Mouse (Mus musculus) c-Kit-positive CD71-positive TER-119-negative erythroid progenitor cells, embryonic 14.5 days (primary cell): Measurements from ENCODE around the gene Cntnap5c.

Experiments used
- DNase-seq: peaks from one replicate; pipeline ENCODE4 v3.0.0-alpha.2; 2013; ENCODE audit warnings: low read depth

Gene Cntnap5c

DNA sequence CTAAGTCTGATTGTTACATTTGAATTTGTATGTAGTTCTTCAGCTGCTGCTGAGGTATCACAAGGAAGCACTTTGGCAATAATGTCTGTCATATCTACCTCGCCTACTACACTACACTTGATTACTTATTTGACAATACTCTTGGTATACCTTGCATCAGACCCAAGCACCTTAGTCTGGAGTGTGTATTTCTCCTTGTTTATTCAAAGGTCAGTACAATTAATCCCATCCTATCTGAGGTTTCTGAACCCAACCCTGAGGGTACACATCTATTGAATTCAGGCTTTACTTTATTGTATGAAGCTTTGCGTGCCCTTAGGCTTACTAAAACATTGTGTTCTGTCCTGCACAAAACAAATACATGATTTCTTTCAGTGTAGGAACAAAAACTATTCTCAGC, 235.1 kb downstream of the Cntnap5c start:
- no peak for DNase-seq

GRCm38 (mm10) chr17:58041178-58041577, 271.8 kb downstream of the Cntnap5c start:
- DNase-seq = no peak

DNA sequence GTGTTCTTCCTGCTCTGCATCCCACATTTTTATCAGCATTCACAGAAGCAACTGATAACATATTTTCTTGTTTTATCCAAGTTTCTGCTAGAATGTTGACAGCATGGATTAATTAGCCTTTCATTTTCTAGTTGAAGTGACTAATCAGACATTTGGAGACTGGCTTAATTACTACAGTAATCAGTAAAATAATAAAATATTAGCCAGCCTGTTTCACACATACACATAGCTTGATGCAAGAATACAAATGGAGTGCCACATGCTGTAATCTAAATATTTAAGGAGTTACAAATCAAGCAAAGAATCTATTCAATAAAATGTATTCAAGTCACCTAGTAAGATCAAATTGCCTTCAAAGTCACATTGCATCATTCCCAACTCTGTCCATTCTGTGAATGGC, 275.8 kb downstream of the Cntnap5c start:
- DNase-seq = no peak

DNA sequence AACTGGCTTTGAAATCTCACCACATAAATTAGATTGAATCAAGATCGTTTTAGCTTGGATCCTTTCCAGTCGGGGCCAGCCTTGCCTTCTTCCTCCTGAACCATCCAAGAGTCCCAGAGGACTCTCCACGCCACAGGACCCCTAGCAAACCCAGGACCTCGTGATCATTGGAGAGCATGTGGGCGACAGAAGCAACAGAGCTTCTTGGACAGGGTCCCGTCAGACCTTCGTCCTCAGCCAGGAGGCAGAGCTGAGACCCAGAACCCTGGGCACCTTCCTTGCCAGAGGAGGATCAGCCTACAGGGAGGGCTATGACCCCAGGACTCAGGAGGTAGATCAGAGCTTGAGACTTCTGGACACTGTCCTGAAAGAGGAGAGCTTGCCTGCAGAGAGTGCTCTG, 300.5 kb downstream of the Cntnap5c start:
- DNase-seq = no peak

GRCm38 (mm10) chr17:58082676-58083075, 313.3 kb downstream of the Cntnap5c start:
- no peak for DNase-seq

GRCm38 (mm10) chr17:58104505-58104904, 335.1 kb downstream of the Cntnap5c start:
- no peak for DNase-seq

- DNase-seq = no peak
Measured at GRCm38 (mm10) chr17:58107901-58108300, 338.5 kb downstream of the Cntnap5c start.

- no peak for DNase-seq
Measured at GRCm38 (mm10) chr17:58108335-58108734, 339.0 kb downstream of the Cntnap5c start.

DNA sequence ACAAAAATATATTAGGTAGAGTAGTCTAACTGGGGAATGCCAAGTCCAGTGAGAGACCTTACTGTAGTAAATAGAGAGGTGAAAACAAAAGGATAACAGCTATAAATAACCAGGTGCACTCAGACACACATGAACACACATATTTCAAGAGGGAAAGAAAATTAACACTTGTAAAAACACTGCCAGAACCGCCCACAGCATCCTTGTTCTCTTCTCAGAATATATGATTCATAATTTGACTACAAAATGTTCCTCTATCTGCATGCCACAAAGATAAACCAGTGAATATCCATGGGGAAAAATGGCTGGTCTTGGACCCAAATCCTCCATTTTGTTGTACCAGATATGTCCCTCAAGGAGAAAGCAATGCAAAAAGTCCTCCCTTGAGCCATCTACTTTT, 417.8 kb downstream of the Cntnap5c start:
- no peak for DNase-seq

- DNase-seq = no peak
Measured at GRCm38 (mm10) chr17:58201148-58201547, 431.8 kb downstream of the Cntnap5c start.

GRCm38 (mm10) chr17:58268058-58268457, 498.7 kb downstream of the Cntnap5c start:
- DNase-seq = no peak

DNA sequence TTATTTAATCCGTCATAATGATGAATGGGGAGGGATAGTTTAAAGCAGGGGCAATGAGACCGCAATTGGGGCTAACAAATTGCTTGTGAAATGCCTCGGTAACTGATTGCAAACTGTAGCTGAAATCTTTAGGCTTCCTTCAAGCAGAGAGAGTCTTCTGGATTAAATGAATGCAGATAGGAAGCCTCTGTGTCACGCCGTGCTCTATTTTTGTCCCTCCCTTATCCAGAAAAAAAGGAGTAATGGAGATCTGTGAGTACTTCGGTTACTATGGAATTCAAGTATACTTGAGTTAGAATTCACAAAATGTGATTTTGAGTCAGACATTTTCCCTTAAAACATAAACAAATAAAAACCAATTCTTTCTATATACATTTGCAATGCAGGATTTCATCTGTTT, 581.9 kb downstream of the Cntnap5c start:
- no peak for DNase-seq

- DNase-seq = no peak
Measured at GRCm38 (mm10) chr17:58356224-58356623, 586.9 kb downstream of the Cntnap5c start.

DNA sequence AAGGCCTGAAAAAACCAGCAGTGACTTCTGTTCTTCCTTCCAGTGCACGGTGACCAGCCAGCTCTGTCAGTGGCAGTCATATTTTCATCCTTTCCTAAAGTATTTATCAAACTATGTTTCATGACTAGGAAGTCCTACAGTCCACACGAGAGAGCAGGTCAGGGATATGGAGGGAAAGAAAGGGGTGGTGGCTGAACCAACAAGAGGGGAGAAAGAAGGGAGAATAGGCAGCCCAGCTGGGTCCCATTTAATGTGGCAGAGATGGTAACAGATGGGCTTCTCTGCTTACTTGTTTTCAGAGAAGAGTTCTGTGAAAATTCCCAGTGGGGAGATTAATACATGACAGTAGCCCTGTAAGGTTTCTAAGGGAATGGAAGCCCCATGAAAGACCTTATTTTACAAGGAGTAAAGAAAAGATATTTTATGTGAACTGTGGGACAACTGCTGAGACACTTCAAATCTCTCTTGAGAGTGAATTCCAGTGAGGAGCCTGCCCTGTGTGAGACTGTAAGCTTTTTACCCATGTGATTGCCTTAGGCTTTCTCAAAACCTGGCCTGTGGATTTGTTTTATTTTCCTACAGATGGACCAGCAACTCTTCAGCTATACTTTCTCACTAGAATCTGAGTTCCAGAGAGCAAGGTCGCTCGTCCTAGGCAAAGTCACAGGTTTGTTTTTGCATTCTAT, 594.4 kb downstream of the Cntnap5c start:
- DNase-seq = no peak

DNA sequence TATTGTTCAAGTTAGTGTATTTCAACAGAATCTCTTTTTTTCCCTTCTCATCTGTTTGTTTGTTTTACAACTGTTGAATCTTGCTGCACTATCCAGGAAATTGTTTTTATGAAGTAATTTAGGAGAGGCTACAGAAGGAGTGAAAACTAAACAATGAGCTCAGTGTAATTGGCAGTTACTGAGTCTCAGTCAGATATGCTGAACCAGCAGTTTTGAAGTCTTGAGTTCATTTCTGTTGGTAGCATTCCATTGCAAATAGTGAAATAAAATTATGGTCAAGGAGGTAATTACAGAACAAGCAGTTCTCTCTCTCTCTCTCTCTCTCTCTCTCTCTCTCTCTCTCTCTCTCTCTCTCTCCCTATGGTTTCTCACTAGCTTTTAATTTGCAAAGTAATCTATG, 600.7 kb downstream of the Cntnap5c start:
- no peak for DNase-seq

DNA sequence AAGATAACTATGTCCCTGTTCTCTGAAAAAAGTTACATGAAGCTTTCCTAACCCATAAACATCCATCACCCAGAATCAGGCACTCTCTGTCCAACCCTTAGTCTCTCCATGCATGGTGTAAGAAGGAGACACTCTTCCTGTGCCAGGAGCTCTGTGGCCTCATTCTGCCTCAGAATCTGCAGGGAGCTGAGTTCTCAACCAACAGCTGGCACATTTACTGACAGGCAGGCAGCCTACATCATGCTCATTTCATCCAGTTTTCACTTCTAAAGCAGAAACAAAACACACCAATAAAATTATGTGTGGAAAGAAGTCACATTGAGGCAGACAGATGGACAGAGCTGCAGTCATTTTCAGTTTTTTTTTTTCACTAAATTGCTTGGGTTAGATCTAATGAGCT, 638.4 kb downstream of the Cntnap5c start:
- no peak for DNase-seq

DNA sequence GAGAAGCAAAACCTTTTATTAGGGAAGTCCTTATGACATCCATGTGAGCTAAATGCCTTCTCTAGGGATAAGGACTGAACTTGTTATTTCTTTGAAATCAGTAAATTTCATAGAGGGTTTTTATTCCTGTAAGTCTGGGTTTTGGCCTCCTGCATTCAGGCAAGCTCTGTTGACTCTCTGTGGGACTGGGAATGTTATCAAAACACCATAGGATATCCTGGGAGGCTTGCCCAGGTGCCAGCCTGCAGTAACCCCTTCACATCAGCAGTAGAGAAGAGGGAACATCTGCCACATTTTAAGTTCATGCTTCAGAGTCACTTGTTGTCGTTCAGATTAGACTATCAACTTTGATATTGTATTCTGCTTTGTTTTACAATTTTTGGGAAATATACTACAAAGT, 639.4 kb downstream of the Cntnap5c start:
- no peak for DNase-seq

DNA sequence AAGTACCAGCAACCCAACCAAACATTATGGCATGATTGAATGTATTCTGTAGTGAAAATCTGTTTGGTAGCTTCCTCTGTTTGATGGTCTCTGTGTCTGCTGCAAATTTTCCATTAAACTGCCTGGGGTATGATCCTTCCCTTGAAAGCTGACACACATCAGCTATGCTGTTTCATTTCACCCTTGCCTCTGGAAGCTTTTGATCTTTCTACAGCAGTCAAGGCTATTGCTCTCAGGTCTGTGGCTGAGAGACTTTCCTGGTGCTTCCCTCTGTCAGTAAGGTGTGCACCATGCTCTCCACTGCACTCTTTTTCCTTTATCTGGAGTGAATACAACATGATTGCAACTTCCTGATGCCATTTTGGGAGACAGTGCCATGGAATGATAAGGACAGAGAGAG, 668.1 kb downstream of the Cntnap5c start:
- no peak for DNase-seq
